Mouse (Mus musculus): ENCODE measurements around the gene Tm6sf1. TPM values are rescaled to one million over a fixed set of nuclear protein-coding genes. Genes with fewer than 3 reads are reported as not detected.

Gene Tm6sf1
- polyA plus RNA-seq, 1 experiment, result 115 TPM

- no peaks in the 10 kb centered on the region for H3K27me3 ChIP-seq (ENCODE audit: control insufficient read depth, insufficient read depth, low read length)
- DNase-seq (ENCODE audit: low read depth in 1 of 2, low spot score in 2 of 2), result no peak
- H3K36me3 ChIP-seq (ENCODE audit: control insufficient read depth, insufficient read depth, low read length), result no peaks in the 10 kb centered on the region
- TF ChIP-seq POLR2A (IDR thresholded peaks at IDR 0.05; ENCODE audit: low read depth, low read length) (no peak), CTCF (IDR thresholded peaks at IDR 0.05; ENCODE audit: extremely low read depth, insufficient read depth, insufficient read length, insufficient replicate concordance) (no peak)
- 29% methylated on average over 5 of the region's 5 CpGs for WGBS
- peaks cover 16% of the 10 kb centered on the region; the same call in 1 of the 2 replicates for H3K4me1 ChIP-seq (ENCODE audit: control insufficient read depth, insufficient read depth, insufficient read length)
- peak overlapping the region; percentile 73 for H3K27ac ChIP-seq (ENCODE audit: insufficient read depth, low read length)
- H3K4me3 ChIP-seq (ENCODE audit: extremely low read depth, insufficient read depth, insufficient read length), result no peak overlapping the region
Measured at GRCm38 (mm10) chr7:81849214-81849613, 9.6 kb upstream of the Tm6sf1 start.

GRCm38 (mm10) chr7:81849633-81850032 is 9.2 kb upstream of the Tm6sf1 start:
- Histone ChIP-seq H3K27ac (ENCODE audit: insufficient read depth, low read length) (peak overlapping the region; percentile 73), H3K27me3 (ENCODE audit: control insufficient read depth, insufficient read depth, low read length) (no peaks in the 10 kb centered on the region), H3K4me3 (ENCODE audit: extremely low read depth, insufficient read depth, insufficient read length) (no peak overlapping the region), H3K36me3 (ENCODE audit: control insufficient read depth, insufficient read depth, low read length) (no peaks in the 10 kb centered on the region), H3K4me1 (ENCODE audit: control insufficient read depth, insufficient read depth, insufficient read length) (peaks cover 19% of the 10 kb centered on the region; the same call in 1 of the 2 replicates)
- WGBS, result 27% methylated on average over 7 of the region's 7 CpGs
- peak; percentile 9; the same call in 1 of the 2 replicates for TF ChIP-seq CTCF (IDR thresholded peaks at IDR 0.05; ENCODE audit: extremely low read depth, insufficient read depth, insufficient read length, insufficient replicate concordance)
- no peak for TF ChIP-seq POLR2A (IDR thresholded peaks at IDR 0.05; ENCODE audit: low read depth, low read length)
- DNase-seq (ENCODE audit: low read depth in 1 of 2, low spot score in 2 of 2), result no peak

- no peak overlapping the region for H3K4me3 ChIP-seq (ENCODE audit: extremely low read depth, insufficient read depth, insufficient read length)
- no peaks in the 10 kb centered on the region for H3K27me3 ChIP-seq (ENCODE audit: control insufficient read depth, insufficient read depth, low read length)
- no peak for DNase-seq (ENCODE audit: low read depth in 1 of 2, low spot score in 2 of 2)
- no peak for TF ChIP-seq POLR2A (IDR thresholded peaks at IDR 0.05; ENCODE audit: low read depth, low read length)
- TF ChIP-seq CTCF (IDR thresholded peaks at IDR 0.05; ENCODE audit: extremely low read depth, insufficient read depth, insufficient read length, insufficient replicate concordance), result no peak
- H3K4me1 ChIP-seq (ENCODE audit: control insufficient read depth, insufficient read depth, insufficient read length), result peaks cover 23% of the 10 kb centered on the region; the same call in 1 of the 2 replicates
- H3K36me3 ChIP-seq (ENCODE audit: control insufficient read depth, insufficient read depth, low read length), result no peaks in the 10 kb centered on the region
- H3K27ac ChIP-seq (ENCODE audit: insufficient read depth, low read length), result peak overlapping the region; percentile 73; the same call in 1 of the 2 replicates
- 75% methylated on average over 6 of the region's 6 CpGs for WGBS
Measured at GRCm38 (mm10) chr7:81850171-81850570, 8.6 kb upstream of the Tm6sf1 start.

GRCm38 (mm10) chr7:81851706-81852105 is 7.1 kb upstream of the Tm6sf1 start:
- no peak for DNase-seq (ENCODE audit: low read depth in 1 of 2, low spot score in 2 of 2)
- peaks cover 29% of the 10 kb centered on the region; the same call in 1 of the 2 replicates for H3K4me1 ChIP-seq (ENCODE audit: control insufficient read depth, insufficient read depth, insufficient read length)
- no peaks in the 10 kb centered on the region for H3K36me3 ChIP-seq (ENCODE audit: control insufficient read depth, insufficient read depth, low read length)
- 91% methylated on average over 3 of the region's 3 CpGs for WGBS
- H3K27me3 ChIP-seq (ENCODE audit: control insufficient read depth, insufficient read depth, low read length), result no peaks in the 10 kb centered on the region
- TF ChIP-seq CTCF (IDR thresholded peaks at IDR 0.05; ENCODE audit: extremely low read depth, insufficient read depth, insufficient read length, insufficient replicate concordance), result no peak
- TF ChIP-seq POLR2A (IDR thresholded peaks at IDR 0.05; ENCODE audit: low read depth, low read length), result no peak
- H3K4me3 ChIP-seq (ENCODE audit: extremely low read depth, insufficient read depth, insufficient read length), result no peak overlapping the region
- H3K27ac ChIP-seq (ENCODE audit: insufficient read depth, low read length), result no peak overlapping the region

- WGBS, result 7% methylated on average over 8 of the region's 8 CpGs
- TF ChIP-seq CTCF (IDR thresholded peaks at IDR 0.05; ENCODE audit: extremely low read depth, insufficient read depth, insufficient read length, insufficient replicate concordance), result no peak
- TF ChIP-seq POLR2A (IDR thresholded peaks at IDR 0.05; ENCODE audit: low read depth, low read length), result no peak
- DNase-seq (ENCODE audit: low read depth in 1 of 2, low spot score in 2 of 2), result peak in 1 of 2 experiments; percentile 45
- H3K27ac ChIP-seq (ENCODE audit: insufficient read depth, low read length), result no peak overlapping the region
- H3K4me1 ChIP-seq (ENCODE audit: control insufficient read depth, insufficient read depth, insufficient read length), result peaks cover 23% of the 10 kb centered on the region; the same call in 1 of the 2 replicates
- H3K36me3 ChIP-seq (ENCODE audit: control insufficient read depth, insufficient read depth, low read length), result no peaks in the 10 kb centered on the region
- no peaks in the 10 kb centered on the region for H3K27me3 ChIP-seq (ENCODE audit: control insufficient read depth, insufficient read depth, low read length)
- H3K4me3 ChIP-seq (ENCODE audit: extremely low read depth, insufficient read depth, insufficient read length), result no peak overlapping the region
Measured at GRCm38 (mm10) chr7:81854568-81855307, 4.1 kb upstream of the Tm6sf1 start.

- Histone ChIP-seq H3K36me3 (ENCODE audit: control insufficient read depth, insufficient read depth, low read length) (no peaks in the 10 kb centered on the region), H3K27ac (ENCODE audit: insufficient read depth, low read length) (no peak within 1 kb of the TSS), H3K4me3 (ENCODE audit: extremely low read depth, insufficient read depth, insufficient read length) (no peak within 1 kb of the TSS), H3K27me3 (ENCODE audit: control insufficient read depth, insufficient read depth, low read length) (no peaks in the 10 kb centered on the region), H3K4me1 (ENCODE audit: control insufficient read depth, insufficient read depth, insufficient read length) (peaks cover 21% of the 10 kb centered on the region; the same call in 1 of the 2 replicates)
- WGBS, result 92% methylated on average over 1 of the region's 1 CpGs
- DNase-seq (ENCODE audit: low read depth in 1 of 2, low spot score in 2 of 2), result no peak
- no peak for TF ChIP-seq POLR2A (IDR thresholded peaks at IDR 0.05; ENCODE audit: low read depth, low read length)
- TF ChIP-seq CTCF (IDR thresholded peaks at IDR 0.05; ENCODE audit: extremely low read depth, insufficient read depth, insufficient read length, insufficient replicate concordance), result no peak
Measured at GRCm38 (mm10) chr7:81855694-81856093, 3.1 kb upstream of the Tm6sf1 start, which contains the start of gene Gm10160. TSS of gene Gm10160 (minus strand) at chr7:81855794.

- no peak for DNase-seq (ENCODE audit: low read depth in 1 of 2, low spot score in 2 of 2)
- TF ChIP-seq CTCF (IDR thresholded peaks at IDR 0.05; ENCODE audit: extremely low read depth, insufficient read depth, insufficient read length, insufficient replicate concordance) (no peak), POLR2A (IDR thresholded peaks at IDR 0.05; ENCODE audit: low read depth, low read length) (no peak)
- Histone ChIP-seq H3K27ac (ENCODE audit: insufficient read depth, low read length) (no peak overlapping the region), H3K4me1 (ENCODE audit: control insufficient read depth, insufficient read depth, insufficient read length) (peaks cover 25% of the 10 kb centered on the region; the same call in 1 of the 2 replicates), H3K36me3 (ENCODE audit: control insufficient read depth, insufficient read depth, low read length) (no peaks in the 10 kb centered on the region), H3K27me3 (ENCODE audit: control insufficient read depth, insufficient read depth, low read length) (no peaks in the 10 kb centered on the region), H3K4me3 (ENCODE audit: extremely low read depth, insufficient read depth, insufficient read length) (no peak overlapping the region)
- WGBS, result 73% methylated on average over 4 of the region's 4 CpGs
Measured at GRCm38 (mm10) chr7:81856221-81856620, 2.6 kb upstream of the Tm6sf1 start.
